Mouse (Mus musculus) hindlimb bud, embryonic 11.5 days (tissue): ENCODE data around the gene Neurod2.

Experiments used
- DNase-seq: peaks from one replicate; pipeline ENCODE4 v3.0.0-alpha.2; 2012; ENCODE audit warnings: low read depth, low spot score; ENCODE audit errors: extremely low spot score

Neurod2 gene

DNA sequence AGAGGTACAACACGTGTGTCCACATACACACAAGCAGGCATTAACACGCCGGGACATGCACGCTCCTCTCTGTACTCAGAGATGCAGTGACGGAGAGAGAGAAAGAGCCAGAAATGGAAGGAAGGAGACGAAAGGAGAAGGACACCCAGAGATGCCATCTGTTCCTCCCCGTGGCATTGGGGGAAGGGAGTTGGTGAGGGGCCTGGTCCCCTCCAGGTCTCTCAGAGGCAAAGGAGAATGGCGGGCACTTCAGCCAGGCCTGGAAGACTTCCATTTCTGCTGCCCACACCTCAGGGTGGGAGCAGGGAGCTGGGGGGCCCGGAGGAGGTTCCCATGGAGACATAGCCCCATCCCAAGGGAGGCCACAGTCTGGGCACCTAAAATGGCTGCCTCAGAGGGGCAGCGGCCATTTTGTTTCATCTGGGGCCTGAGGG, 3.8 kb upstream of the Neurod2 start:
- no peak for DNase-seq

DNA sequence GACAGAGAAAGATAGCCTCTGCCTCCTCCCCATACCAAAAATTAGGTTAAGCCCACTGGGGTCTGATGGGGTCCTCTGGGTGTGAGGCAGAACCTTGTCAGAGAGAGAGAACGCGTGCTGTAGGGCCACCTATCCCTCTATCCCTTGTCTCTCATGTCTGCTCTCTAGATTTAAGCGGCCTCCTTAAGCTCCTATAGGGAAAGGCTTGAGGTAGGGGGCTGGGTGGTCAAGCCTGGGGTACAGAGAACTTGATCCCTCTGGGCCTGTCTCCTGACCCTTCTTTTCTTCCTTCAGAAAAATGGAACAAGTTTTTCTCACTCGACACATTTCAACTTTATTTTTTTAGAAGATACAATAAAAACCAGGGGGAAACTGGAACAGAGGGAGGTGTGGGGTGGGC, 3.4 kb upstream of the Neurod2 start:
- DNase-seq, result no peak

DNA sequence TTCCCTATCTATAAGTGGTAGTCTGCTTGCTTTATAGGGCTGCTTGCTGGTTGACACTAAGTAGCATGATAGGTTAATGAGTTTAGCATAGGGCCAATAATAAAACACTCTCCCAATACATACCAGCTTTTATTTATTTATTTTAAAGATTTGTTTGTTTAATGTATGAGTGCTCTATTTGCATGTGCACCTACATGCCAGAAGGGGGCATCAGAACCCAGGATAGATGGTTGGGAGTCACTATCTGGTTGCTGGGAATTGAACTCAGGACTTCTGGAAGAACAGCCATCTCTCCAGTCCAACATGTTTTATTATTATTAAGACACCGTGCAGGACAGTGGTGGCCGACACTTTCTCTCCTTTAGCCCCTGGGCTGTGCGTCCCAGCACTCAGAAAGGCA, 2.7 kb upstream of the Neurod2 start:
- no peak for DNase-seq

DNA sequence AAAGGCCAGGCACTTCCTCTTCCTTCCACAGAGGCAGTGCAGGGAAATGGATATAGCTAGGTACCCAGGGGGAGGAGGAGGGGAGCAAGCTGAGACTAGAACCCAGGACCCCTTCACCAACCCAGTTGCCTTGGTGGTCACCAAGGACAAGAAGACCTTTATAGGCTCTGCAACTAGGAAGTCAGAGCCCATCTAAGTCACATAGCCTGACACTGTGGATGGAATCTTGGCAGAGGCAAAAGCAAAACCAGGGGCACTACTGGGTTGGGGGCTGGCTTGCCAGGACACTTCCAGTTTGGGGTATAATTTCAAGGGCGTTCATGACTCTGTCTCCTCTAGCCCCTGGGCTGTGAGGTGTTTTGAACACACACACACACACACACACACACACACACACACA, 2.0 kb upstream of the Neurod2 start:
- no peak for DNase-seq

DNA sequence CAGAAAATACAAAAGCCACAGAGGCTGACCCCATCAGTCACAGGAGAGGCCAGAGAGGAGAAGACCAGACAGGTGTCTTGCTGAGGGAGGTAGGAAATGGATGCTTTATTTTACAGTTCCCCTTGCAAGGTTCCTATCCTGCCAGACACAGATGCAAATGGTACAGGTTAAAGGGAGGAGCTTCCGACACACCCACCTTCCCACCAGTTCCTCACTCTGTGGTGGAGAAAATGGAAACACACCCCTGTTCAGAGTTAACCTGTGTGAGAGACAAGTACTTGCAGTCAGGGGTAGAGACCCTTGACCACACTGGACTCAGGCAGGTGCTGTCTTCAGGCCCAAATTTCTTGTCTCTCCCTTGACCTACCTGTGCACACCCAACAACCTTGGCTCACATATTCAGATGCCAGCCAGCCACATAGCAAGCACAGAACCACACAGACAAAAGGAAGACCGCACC, 1.3 kb upstream of the Neurod2 start:
- DNase-seq, result no peak

DNA sequence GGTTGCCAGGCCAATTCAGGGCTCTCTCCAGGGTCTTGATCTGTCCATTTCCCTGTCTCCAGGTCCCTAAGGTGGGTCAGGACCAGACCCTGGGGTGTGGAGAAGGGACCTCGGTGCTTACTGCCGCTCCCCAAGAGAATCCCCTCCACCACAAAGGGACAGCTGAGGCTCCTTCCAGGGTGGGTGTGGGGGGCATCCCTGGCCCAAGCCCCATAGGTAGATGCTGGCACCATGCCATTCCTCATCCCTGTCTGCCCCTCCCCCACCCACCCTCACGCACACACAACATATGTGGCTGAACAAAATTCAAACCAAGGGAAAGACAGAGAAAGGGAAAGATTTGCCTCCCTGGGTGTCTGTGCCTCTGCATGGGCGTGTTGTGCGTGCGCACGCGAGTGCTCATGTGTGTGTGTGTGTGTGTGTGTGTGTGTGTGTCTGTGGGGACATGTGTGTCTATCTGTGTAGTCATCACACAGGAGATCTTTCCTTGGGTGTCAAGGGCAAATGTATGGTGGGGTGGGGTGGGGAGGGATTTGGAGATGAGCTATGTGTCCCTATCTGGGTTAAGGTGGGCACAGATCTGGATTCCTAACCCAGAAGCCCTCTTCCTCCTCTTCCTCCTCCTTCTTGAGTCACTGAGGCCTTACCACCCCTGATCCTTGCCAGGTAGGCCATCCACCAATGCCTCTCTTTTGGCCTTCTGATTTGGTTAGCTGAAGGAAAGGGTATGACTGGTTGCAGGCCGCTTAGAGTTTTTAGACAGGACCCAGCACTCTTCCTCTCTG, 704 bp upstream of the Neurod2 start:
- DNase-seq, result no peak

DNA sequence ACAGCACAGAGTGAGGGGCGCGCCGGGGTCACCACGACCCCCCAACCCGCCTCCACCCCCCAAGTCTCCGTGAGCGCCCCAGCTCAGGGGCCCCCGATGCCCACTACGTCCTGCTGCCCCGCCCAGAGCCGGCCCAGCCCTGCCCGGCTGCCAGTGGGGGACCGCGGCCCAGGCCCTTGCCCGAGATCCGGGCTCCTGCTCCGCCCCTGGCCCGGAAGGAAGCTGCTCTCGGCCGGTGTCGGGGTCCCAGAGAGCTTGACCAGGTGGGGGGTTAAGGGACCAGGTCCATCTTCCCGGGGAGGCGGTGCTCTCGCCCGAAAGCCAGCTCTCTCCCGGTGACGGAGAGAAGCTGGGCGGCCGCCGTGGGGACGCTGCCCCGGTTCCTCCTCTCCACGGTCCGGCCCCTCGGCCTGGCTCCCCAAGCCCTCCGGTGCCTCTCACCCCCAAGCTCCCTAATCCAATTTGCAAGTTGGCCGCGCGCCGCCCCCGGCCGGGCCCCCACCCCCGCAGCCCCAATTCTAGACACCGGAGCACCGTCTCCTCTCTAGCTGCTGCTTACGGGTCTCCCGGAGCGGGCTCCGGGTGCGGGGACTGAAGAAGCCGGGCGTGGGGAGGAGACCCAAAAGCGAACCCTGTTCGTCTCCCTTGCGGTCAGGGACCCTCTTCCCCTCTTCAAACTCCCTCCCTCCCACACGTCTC, 928 bp downstream of the Neurod2 start:
- DNase-seq, result no peak

DNA sequence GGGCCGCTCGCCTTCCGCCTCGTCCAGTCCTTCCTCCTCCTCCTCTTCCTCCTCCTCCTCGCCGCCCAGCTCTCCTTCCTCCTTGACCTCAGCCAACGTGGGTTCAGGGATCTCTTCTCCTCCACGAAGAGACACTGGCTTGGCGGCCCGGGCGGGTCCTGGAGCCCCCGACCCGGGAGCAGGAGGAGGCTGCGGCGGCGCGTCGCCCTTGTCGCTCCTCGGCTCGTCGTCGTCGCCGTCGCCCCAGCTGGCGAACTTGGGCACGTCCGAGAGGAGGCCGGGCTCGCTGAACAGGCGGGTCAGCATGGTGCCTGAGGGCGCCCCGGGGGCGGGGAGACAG, 1.4 kb downstream of the Neurod2 start:
- DNase-seq, result no peak

DNA sequence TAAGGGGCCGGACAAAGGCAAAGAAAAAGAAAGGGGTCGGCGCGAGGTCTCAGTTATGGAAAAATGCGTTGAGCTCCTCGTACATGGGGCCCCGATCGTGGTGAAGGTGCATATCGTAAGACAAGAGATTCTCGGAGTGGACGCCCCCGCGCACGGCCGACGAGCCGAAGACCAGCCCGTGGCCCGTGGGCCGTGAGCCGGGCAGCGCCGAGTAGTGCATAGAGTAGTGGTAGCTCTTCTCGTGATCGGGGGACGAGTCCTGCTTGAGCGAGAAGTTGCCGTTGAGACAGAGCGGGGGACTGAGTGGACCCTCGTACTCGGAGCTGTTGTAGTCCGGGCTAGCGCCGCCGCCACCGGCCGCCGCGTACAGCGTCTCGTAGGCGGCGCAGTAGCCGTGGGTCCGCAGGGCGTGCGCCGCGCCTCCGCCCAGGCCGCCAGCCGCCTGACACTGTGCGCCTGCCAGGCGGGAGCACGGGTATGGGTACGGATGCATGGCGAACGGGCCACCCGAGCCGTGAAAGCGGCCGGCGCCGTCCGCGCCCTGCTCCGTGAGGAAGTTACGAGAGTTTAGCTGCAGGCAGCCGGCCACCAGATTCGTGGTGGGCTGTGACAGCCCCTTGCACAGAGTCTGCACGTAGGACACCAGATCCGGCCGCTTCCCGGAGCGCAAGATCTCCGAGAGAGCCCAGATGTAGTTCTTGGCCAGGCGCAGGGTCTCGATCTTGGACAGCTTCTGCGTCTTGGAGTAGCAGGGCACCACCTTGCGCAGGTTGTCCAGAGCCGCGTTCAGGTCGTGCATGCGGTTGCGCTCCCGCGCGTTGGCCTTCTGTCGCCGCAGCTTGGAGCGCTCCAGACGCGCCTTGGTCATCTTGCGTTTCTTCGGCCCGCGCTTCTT, 2.1 kb downstream of the Neurod2 start:
- no peak for DNase-seq

DNA sequence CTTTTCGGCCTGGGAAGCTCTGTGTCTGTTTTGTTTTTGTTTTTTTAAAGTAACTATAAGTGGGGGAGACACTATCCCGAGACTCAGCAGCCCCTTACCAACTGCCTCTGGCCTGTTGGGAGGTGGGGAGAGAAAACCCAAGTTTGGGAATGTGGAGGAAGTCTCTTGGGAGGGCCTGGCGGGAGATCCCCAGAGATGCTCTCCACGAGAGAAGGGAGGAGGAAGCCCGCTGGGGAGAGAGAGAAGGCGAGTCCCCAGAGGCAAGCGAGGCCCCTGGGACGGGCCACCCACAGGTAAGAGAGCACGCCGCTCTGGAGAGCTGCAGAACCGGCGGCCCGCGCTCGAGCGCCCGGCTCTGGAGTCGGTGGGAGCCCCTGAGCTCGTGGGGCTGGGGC, 2.7 kb downstream of the Neurod2 start:
- DNase-seq, result no peak

DNA sequence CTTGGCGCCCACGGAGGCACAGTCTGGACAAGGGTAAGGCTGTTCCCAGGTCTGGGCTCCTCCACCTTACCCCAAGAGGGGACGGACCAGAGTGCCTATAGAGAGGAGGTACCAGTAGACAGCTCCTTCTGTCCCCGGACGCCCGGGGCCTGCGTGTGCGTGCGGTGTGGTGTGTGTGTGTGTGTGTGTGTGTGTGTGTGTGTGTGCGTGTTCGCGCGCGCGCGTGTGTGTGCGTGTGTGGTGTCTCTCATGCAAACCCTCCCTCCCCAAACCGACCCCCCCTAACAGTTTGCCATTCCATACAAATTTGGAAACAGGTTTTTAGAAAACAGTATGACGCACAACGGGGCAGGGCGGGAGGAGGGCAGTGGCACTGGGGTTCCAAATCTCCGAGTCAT, 3.6 kb downstream of the Neurod2 start:
- DNase-seq, result no peak

DNA sequence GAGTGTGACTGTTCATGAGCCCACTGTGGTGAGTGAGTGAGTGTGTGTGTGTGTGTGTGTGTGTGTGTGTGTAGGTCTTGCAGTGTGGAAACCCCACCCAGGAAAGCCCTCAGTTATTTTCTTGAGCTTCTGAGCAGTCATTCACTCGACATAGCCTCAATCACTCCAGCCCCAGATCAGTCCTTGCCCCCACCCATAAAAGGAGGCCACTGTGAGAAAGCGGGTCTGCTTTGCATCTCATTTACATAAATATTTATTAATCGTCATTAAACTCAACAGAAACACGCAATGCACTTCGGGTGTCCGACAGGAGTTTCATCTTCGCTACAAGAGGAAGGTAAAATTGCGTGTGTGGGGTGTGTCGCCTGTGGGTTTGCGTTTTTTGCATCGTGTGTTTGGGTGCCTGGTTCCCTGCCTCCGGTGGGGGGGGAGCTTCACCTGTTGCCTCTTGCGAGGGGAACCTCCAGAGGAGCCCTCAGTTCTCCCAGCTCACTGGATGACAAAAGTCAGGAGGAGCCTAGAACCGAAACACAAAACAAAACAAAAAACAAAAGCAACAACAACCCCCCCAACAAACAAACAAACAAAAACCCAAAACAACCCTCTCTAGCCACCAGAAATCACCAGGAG, 4.1 kb downstream of the Neurod2 start:
- DNase-seq, result no peak

DNA sequence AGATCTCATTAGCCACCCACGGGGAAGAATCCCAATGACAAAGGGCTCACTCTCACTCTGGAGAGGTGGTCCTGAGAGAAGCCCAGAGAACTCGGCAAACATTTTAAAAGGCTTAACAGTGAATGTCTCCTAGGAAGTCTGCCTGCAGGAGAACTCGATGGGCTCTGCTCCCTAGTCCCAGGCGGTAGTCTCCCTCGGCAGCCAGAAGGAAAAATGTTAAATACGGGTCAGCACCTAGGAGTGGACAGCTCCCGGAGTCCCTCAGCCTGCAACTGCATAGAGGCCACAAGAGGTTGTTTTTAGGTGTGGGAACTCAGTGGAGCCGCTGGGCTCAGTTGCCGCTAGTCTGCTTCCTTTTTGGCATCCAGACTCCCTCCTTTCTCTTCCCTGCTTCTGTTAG, 5.5 kb downstream of the Neurod2 start:
- DNase-seq, result no peak

DNA sequence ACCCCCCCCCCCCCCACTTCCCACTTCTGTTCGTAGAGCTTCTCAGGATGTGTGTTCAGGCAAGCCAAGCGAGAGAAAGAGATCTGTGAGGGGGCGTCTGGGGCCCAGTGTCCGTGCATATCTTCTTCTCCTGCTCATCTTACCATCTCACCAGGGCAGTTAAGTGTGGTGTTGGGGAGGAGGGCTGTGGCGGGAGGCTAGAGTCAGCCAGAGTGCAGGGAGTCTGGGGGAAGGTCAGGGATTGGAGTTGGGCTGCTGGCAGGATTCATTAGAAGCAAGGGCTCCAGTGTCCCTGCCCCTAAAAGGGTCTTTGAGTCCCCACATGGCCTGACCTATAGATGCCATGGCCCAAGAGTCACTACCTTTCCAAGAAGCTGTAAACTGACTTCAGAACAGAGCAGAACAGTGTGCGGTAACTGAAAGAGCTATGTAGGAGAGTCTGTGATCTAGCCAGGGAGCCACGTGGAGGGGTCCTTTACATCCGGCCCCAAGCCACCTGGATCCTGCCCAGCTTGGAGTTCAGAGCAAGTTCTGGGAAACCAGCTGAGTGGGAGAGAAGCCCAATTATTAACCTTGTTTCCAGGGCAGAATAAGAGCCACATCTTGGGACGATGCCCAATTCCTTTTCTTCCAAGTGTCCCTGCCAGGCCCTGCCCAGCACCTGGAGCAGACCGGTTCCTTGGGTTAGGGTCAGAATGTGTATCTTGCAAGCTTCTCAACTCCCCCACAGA, 6.1 kb downstream of the Neurod2 start:
- no peak for DNase-seq

DNA sequence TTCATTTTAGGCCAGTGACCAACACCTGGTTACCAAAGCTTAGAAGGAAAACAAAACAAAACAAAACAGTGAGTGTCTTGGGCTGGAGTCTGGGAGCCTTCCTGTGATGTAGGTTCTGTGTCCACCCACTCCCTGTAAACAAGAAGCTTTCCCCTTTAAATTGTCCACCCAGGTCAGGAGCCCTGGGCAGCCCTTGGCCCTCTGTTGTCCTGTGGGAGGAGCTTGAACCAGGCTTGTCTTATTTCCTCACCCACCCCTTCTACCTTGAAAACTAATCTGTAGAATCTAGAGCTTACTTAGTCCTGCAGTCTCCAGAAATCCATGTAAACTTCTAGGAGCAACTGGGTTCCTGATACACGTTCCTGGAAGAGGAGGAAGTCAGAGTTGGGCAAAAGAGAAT, 7.3 kb downstream of the Neurod2 start:
- DNase-seq, result no peak

DNA sequence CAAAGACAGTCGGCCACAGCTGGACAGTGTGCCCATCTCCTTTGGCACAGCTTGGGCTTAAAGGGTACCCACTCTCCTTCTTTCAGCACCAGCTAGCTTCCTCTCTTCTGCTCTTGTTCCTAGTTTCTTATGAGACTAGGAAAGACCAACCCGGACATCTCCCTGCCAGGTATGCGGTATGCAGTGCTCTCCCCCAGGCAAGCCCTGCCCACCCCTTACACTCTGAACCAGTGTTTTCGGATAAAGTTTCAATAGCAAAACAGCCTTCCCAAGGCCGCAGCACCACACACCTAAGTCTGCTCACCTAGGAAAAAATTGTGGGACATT, 7.8 kb downstream of the Neurod2 start:
- DNase-seq, result no peak

DNA sequence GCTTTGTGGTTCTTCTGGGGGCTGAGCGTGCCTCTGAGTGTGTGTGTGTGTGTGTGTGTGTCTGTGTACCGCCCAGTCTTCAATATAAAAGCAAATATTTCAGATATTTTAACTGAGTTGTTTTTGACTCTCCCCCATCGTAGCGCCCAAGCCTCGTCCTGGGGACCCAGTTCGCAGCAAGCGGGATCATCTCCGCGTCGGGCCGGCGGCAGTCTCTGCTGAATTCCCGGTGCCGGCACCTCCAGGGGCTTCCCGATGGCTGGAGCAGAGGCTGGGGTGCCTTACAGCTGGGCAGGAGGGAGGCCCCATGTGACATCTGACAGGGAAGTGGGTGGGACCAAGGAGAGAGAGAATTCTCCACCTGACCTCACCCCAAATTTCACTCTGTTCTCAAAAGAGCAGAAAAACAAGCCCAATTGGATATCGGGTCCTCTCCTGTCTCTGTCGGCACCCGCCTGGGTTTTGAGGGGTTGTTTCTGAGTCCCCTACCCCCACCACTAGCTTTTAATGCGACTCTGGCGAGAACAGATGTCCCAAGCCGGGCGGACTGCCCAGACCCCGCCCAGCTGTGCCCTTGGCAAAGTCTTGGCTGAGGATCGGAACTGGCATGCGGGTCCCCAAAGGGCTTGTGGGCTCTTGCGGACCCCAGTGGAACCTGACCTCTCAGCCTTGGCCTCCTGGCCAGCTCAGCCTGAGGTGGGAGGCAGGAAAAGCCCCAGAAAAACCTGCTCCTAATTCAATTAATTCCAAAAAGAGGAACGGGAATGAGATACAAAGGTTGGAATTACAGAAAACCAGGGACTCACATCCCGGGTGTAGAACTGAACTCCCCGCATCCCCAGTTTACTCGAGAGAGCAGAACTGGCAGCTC, 8.4 kb downstream of the Neurod2 start:
- no peak for DNase-seq

DNA sequence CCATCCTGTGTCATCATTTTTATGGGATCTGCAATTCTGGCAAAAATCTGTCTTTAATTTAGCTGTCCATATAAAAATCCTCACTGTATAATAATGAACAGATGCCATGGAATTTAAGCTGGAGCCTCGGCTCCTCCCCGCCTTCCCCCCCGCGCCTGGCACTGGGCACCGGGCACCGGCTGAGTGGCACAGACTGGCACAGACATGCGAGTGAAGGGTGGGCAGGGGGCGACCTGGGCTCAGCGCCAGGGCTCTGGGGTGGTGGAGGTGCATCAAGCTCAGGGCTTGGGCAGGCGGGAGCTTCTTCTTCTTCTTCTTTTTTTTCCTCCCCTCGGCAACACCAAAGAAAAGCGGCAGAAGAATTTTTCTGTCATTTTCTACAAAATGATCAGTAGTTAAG, 9.1 kb downstream of the Neurod2 start:
- DNase-seq, result no peak

DNA sequence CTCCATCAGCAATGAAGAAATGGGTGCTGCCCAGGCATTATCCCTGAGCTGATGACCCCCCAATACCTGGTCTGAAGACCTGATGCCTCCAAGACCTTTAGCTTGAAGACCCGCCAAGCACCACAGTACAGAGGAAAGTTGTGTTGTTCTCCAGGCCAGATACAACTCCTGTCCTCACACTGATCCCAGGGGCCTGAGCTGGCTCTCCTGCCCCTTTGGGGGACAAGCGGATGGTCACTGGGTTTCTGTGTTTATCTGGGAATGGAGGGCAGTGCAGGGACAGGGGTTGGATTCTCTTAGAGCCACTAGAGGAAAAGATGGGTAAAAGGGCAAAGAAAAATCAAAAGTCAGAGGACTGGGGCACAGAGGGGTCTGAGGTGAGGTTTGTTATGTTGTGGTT, 9.5 kb downstream of the Neurod2 start:
- DNase-seq, result no peak

DNA sequence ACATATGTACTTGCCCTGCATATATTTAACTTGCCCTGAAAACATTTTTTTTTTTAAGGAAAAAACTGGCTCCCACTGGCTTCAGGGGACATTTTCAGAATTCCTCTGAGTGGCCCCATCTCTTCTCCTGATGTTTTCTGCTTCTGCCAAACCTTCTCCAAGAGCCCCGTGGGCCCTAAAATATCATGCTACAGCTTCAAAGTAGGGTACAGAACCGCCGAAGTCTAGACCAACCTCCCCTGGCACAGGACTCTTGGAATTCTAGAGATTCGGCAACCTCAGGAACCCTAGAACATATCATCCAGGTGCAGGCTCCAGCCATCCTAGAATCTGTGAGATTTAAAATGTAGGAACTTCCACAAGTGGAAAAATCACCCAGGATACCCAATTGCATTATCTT, 9.9 kb downstream of the Neurod2 start:
- DNase-seq, result no peak
